Mouse (Mus musculus): ENCODE results near the gene Ttc22.

The Ttc22 gene

GRCm38 (mm10) chr4:106622030-106622493 is at the start of gene Ttc22:
Ttc22 (plus strand) TSS chr4:106622432.
- in situ Hi-C loops (cut with MboI; ENCODE audit: unreplicated experiment in 2 of 2) = loop anchor here in 1 of 2 experiments (25.0 kb wide), 1 partner anchor 1040 kb away; no protein-coding TSS in a partner anchor

DNA sequence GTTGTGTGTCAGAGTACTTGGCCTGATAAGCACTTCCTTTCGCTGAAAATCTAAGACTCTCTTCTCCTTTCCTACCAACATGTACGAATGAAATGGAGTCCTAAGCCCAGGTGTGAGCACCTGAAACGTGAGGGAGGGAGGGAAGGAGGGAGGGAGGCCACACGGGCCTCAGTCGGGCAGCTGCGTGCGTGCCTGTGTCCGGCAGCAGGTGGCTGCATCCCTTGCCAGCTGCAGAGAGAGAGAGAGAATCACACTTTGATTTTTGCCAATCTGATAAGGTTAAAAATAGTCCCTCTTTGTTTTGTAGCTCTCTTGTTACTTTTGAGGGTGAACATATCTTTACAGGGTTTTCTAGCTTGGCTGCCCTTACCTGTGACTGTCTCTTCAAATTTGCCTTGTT is 47.2 kb upstream of the Ttc22 start:
- in situ Hi-C loops (cut with MboI; ENCODE audit: unreplicated experiment in 2 of 2) = no loop called here

DNA sequence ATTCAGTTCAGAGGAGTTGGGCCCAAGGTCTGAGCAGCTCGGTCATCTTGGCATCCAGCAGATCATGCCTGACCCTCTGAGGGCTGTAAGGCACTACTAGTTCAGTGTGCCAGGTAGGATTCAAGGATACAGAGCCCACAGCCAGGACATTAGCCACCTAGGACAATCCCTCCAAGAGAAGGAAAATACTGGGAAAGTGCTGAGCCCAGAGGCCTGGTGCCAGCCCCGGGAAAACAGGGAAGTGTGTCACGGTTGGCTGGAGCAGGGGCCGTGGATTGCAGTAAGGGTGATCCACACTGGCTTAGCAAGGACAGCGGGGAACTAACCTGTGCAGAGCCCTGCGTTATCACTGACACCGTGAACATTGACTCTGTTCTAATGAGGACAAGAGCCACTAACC is 44.7 kb upstream of the Ttc22 start:
- in situ Hi-C loops (cut with MboI; ENCODE audit: unreplicated experiment in 2 of 2) = no loop called here

GRCm38 (mm10) chr4:106581176-106581864 is 40.9 kb upstream of the Ttc22 start:
- in situ Hi-C loops (cut with MboI; ENCODE audit: unreplicated experiment in 2 of 2) = no loop called here

DNA sequence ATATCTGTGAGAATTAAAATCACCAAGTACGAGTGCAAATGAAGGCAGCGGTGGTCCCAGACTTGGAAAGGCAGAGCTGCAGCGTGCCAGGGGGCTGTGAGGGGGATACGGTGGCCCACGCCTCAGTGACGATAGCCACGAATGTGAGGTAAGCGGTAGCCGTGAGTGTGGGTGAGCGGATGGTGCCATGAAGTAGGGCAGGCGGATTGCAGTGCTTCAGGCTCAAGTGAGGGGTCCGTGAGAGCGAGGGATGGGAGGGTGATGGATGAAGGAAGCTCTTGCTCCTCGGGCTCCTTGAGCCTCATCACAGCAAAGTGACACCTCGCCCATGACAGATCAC is 40.4 kb upstream of the Ttc22 start:
- in situ Hi-C loops (cut with MboI; ENCODE audit: unreplicated experiment in 2 of 2) = no loop called here

- in situ Hi-C loops (cut with MboI; ENCODE audit: unreplicated experiment in 2 of 2) = no loop called here
These were observed 39.6 kb upstream of the Ttc22 start for GRCm38 (mm10) chr4:106582428-106583153.

GRCm38 (mm10) chr4:106584665-106585064 is 37.6 kb upstream of the Ttc22 start:
- in situ Hi-C loops (cut with MboI; ENCODE audit: unreplicated experiment in 2 of 2) = no loop called here

DNA sequence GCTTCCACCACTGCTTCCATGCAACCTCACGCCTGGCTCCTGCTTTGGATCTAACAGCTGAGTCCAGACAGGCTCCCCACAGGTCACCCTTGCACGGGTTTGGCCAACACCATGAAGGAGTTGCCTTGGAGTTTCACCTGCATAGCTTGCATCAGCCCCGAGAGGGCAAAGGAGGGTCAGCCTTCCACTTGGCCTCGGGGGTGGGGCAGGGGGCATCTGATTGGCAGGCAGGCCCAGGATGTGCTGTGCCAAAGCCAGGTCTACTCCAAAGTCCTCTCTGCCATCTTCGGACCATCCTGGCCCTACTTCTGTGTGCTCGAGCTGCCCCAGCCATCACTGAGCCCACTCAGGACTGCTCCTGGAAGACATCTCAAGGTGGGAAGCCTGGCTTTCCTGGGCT is 35.2 kb upstream of the Ttc22 start:
- in situ Hi-C loops (cut with MboI; ENCODE audit: unreplicated experiment in 2 of 2) = no loop called here

GRCm38 (mm10) chr4:106590142-106590541 is 32.1 kb upstream of the Ttc22 start:
- in situ Hi-C loops (cut with MboI; ENCODE audit: unreplicated experiment in 2 of 2) = loop anchor here in 1 of 2 experiments (10.0 kb wide), 1 partner anchor 55 kb away; no protein-coding TSS in a partner anchor

- in situ Hi-C loops (cut with MboI; ENCODE audit: unreplicated experiment in 2 of 2) = loop anchor here in 1 of 2 experiments (10.0 kb wide), 1 partner anchor 56 kb away; no protein-coding TSS in a partner anchor
These were observed 31.4 kb upstream of the Ttc22 start for GRCm38 (mm10) chr4:106590871-106591270.

- in situ Hi-C loops (cut with MboI; ENCODE audit: unreplicated experiment in 2 of 2) = loop anchor here in 1 of 2 experiments (10.0 kb wide), 1 partner anchor 59 kb away; no protein-coding TSS in a partner anchor
These were observed 28.6 kb upstream of the Ttc22 start for GRCm38 (mm10) chr4:106593636-106594035.

DNA sequence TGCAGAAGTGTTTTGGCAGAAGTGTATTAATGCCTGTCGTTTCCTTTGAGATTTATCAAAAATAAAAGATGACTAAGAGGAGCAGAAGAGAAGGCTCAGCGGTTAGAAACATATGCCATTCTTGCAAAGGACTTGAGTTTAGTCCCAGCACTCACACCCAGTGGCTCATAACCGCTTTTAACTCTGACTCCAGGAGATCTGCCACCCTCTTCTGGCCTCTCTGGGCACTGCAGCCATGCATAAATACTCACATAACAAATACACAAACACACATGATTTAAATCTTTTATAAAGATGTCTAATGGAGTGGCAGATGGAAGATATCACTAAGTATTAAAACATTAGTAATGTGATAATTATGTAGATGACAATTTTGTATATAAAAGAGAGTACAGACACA is 26.0 kb upstream of the Ttc22 start:
- in situ Hi-C loops (cut with MboI; ENCODE audit: unreplicated experiment in 2 of 2) = loop anchor here in 1 of 2 experiments (10.0 kb wide), 1 partner anchor 61 kb away; no protein-coding TSS in a partner anchor

- in situ Hi-C loops (cut with MboI; ENCODE audit: unreplicated experiment in 2 of 2) = loop anchor here in 1 of 2 experiments (10.0 kb wide), 1 partner anchor 62 kb away; no protein-coding TSS in a partner anchor
These were observed 25.2 kb upstream of the Ttc22 start for GRCm38 (mm10) chr4:106597055-106597454.

DNA sequence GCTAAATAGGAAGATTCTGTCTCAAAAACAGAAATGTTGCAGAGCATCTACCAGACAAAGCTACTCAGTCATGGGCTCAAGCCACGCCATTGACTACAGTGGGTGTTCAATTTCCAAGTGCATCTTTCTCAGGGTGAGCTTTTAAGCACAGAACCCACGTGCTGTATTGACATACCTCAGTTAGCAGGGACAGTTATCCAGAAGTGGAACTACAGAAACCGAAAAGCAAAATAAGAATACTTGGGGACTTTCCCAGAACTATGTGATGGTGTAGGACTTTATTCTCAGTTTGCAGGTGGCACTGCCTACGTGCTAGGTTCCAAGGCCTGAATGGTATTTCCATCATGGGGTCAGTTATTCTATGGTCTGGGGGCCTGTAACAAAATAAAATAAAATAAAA is 24.5 kb upstream of the Ttc22 start:
- in situ Hi-C loops (cut with MboI; ENCODE audit: unreplicated experiment in 2 of 2) = loop anchor here in 1 of 2 experiments (10.0 kb wide), 1 partner anchor 63 kb away; no protein-coding TSS in a partner anchor

DNA sequence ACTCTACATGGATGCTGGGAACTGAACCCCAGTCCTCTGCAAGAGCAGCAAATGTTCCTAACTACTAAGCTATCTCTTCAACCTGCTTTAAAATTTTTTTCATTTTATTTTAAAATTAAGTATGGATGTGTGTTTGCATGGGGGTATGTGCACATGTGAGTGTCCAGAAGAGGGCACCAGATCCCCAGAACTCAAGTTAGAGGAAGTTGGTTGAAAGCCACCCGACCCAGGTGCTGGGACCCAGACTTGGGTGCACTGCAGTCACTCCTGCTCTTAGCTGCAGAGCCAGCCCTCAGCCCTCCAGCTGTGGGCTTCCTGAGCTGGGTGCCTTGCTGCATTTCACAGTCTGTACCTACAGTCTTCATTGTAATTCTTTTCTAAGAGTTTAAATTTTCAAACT is 22.8 kb upstream of the Ttc22 start:
- in situ Hi-C loops (cut with MboI; ENCODE audit: unreplicated experiment in 2 of 2) = loop anchor here in 1 of 2 experiments (10.0 kb wide), 1 partner anchor 65 kb away; no protein-coding TSS in a partner anchor

GRCm38 (mm10) chr4:106600770-106601169 is 21.5 kb upstream of the Ttc22 start:
- in situ Hi-C loops (cut with MboI; ENCODE audit: unreplicated experiment in 2 of 2) = loop anchor here in 1 of 2 experiments (25.0 kb wide), 1 partner anchor 1062 kb away; no protein-coding TSS in a partner anchor

- in situ Hi-C loops (cut with MboI; ENCODE audit: unreplicated experiment in 2 of 2) = loop anchor here in 1 of 2 experiments (25.0 kb wide), 1 partner anchor 1055 kb away; no protein-coding TSS in a partner anchor
These were observed 15.3 kb upstream of the Ttc22 start for GRCm38 (mm10) chr4:106606639-106607554.

DNA sequence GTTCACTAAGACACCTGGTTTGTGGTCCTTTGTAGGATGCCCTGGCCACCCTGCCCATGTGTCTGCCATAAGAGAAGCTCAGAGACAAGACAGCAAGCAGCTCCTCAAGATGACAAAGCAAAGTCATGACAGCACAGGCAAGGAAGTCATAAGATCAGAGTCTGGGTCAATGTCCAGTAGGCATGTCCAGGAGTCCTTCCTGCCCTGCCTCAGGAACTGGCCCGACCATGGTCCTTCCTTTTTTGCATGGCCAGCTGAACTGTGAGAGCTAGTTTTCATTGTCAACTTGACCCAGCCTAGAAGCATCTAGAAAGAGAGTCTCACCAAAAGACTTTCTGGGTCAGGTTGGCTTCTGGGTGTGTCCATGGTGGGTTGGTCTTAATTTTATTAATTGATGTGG is 14.3 kb upstream of the Ttc22 start:
- in situ Hi-C loops (cut with MboI; ENCODE audit: unreplicated experiment in 2 of 2) = loop anchor here in 1 of 2 experiments (25.0 kb wide), 1 partner anchor 1054 kb away; no protein-coding TSS in a partner anchor

GRCm38 (mm10) chr4:106613105-106613504 is 9.1 kb upstream of the Ttc22 start:
- in situ Hi-C loops (cut with MboI; ENCODE audit: unreplicated experiment in 2 of 2) = loop anchor here in 1 of 2 experiments (25.0 kb wide), 1 partner anchor 1049 kb away; no protein-coding TSS in a partner anchor

GRCm38 (mm10) chr4:106613560-106613959 is 8.7 kb upstream of the Ttc22 start:
- in situ Hi-C loops (cut with MboI; ENCODE audit: unreplicated experiment in 2 of 2) = loop anchor here in 1 of 2 experiments (25.0 kb wide), 1 partner anchor 1049 kb away; no protein-coding TSS in a partner anchor
